Mouse (Mus musculus): Measurements from ENCODE around the gene Dtd1.
A peak's percentile ranks its signal among the peaks of the same experiment; 100 is the strongest.
"Not testable (repeated sequence)": the region's sequence is repeated elsewhere in the genome, so short reads cannot be mapped to it uniquely, and the experiment has no call there.

Gene Dtd1

DNA sequence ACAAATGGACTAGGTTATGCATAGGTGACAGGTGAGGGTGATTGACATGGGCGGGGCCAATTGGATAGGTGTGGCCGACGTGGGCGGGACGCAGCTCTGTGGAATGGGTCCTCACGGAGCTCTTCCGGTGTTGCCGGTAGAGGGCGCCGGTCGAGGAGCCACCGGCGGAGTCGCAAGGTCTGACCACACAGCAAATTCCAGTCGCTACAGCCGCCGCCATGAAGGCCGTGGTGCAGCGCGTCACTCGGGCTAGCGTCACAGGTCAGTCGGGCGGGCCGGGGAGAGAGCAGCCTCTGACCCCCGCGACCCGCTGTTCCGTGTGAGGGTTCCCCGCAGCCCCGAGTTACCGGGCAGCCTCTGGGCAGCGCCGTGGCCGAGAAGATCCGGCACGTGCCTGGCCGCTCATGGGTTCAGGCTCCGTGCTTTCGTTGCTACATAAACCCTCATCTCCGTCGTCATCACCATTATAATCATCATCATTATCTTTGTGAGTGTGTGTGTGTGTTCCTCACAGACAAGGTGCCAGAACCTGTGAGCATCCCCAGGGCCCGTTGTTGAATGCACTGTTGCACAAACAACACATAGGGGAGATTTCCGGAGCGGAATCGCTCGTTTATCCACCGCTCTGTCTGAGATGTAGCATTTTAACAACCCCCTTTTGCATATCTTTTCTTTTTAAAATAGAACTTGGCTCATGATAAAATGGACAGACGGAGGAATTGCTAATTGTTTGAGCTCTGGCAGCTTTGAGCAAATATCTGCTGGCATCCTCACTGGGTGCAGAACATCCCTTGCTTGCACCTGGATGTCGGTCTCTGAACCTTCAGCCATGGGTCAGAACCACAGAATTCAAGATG, at the start of gene Dtd1:
Gene Dtd1, plus strand, starts transcription at position 67 of the 857 bp plus-strand sequence.
- DNase-seq (ENCODE audit: low spot score), result peak; percentile 86

DNA sequence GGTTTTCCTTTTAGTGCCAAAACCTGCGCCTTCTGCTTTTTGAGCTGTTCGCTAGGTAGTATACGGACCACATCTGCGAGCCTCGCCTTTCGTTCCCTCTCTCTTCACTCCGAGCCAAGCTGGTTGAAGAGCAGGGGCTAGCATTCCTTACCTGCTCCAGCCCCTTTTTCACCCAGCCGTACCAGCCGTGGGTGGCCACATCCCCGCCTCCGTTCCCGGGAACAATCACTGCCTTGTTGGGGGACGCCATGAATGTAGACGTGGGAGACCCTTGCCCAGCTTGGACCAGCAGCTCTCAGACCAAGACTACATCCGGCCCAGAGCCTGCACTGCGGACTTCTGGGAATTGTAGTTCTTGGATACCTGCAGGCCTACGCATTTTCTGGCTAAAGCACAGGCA, 49.2 kb upstream of the Dtd1 start, which contains the start of gene Rbbp9:
Gene Rbbp9, minus strand, starts transcription at position 341 of the 400 bp plus-strand sequence.
- peak; percentile 82 for DNase-seq (ENCODE audit: low spot score)

DNA sequence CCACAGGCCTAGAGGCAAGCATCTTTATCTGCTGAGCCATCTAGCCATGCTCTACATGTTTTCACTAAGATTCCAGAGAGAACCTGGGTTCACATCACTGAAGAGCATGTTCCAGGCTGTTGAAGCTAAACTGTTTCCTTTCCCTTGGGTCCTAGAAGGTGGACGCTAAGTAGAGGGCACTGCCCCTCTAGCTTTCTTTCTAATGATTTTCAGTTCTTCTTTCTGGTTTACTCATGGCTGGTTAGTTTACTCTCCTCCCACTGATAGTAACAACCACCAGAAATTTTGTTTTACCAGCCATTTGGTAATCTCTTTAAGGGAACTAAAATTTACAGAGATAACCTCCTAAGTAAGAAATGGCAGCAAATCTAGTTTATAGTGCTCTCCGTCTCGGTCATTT, 45.8 kb upstream of the Dtd1 start:
- DNase-seq (ENCODE audit: low spot score), result no peak

DNA sequence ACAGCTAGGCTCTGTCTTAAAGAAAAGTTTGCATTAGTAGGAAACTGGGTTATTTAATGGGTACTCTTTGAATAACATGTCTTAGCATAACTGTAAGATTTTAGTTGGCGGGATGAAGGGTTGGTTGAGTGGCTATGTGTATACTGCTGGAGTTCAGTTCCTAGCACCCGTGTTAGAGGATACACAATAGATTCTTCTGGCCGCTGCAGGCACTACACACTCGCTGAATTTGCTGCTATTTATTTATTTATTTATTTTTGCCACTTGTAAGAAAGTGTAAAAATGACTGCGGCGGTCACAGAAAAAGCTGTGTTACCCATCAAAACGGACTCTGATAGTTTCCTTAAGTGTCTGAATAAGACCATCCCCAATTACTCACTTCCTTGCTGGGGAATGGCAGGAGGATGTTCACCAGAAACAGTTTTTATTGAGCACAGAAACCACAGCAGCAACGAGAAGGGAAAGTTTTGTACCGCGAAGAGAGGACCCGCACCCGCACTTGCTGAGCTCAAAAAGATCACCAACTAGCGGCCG, 44.3 kb upstream of the Dtd1 start:
- DNase-seq (ENCODE audit: low spot score), result no peak

DNA sequence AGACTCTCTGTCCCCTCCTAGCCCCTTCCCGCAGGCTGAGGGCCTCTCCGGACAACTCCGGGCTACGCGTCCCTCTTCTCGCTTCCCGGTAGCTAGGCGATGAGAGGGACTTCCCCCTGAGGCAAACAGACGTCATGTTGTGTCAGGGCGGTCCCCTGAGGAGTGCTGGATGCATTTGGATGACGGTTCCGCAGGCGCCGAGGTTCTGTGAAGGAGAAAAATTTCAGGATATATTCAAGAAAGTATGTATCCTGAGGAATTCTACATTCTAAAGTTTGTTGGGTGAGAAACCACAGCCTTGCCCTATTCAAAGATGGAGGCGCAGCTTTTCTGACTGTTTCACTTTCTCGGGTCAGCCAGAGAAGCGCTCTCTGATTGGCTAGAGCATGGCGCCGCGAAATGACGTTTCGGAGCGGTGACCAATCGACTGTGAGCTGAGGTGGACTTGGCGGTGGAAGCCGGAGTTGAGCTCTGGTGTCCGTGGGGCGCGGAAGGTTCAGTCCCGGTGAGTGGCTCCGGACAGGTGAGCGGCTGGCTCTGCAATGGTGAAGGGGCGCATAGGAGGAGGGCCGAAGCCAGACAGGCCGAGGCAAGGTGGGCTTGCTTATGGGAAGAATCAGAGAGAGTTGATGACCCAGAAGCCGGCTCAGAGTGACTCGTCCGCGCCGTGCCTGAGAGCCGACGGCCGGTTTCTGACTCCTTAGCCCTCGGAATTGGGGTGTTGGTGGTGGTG, 43.7 kb upstream of the Dtd1 start, which contains the start of gene Sec23b:
Gene Sec23b, plus strand, starts transcription at position 410 of the 733 bp plus-strand sequence.
- DNase-seq (ENCODE audit: low spot score), result peak; percentile 97

DNA sequence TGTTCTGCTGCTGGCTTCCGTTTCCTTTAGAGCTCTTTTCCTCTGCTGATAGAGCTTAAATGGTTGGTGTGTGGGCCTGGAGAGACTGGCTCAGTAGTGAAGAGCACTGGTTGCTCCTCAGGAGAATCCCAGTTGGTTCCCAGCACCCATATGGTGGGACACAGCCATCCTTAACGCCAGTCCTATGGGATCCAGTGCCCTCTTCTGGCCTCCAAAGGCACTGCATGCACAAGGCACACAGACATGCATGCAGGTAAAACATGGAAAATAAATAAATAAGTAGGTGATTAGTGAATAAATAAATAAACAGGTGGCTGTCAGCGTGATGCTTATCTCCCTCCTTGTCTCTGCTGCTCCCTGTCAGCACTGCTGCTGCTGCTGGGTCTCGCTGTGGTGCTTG, 11.0 kb upstream of the Dtd1 start:
- no peak for DNase-seq (ENCODE audit: low spot score)

DNA sequence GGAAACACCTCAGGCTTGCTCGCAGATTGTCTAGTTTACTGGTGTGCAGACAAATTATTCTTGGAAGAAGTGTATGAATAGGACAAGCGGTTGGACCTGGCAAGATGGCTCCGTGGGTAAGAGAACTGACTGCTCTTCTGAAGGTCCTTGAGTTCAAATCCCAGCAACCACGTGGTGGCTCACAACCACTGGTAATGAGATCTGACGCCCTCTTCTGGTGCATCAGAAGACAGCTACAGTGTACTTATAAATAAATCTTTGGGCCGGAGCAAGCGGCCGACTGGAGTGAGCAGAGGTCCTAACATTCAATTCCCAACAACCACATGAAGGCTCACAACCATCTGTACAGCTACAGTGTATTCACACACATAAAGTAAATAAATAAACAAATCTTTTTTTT, 6.7 kb upstream of the Dtd1 start:
- not testable (repeated sequence) for DNase-seq (ENCODE audit: low spot score)

DNA sequence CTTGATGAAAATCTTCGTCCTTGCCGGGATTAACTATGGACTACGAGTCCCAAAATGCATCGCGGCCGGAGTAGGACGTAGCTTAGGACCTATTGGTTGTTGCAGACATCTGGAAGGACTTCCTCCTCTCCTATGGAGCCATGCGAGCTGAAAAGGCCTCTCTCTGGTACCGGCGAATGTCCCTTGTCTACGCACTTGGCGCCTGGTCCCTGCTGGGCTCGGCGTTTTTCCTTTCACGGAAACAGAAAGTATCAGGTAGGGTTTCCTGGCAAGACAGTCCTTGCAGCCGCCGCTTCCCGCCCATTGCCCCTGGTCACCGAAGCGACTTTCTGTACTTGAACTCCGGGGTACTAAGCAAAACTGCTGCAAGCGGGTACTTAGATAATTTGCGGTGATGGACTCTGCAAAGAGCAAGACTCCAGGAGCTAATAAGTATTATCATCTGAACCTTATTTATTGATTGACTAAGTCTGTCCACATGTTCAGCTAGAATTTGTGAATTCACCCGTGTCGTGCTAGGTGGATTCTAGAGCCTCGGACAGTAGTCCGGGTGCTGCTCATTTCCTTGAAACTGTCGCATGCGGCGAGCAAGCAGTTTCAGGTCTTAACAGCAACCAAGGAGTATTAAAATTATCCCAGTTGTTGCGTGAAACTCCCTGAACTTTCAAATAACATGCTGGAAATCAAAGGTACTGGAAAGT, 5.6 kb upstream of the Dtd1 start, which contains the start of gene Smim26:
Gene Smim26, plus strand, starts transcription at position 104 of the 701 bp plus-strand sequence.
- DNase-seq (ENCODE audit: low spot score), result peak; percentile 84

DNA sequence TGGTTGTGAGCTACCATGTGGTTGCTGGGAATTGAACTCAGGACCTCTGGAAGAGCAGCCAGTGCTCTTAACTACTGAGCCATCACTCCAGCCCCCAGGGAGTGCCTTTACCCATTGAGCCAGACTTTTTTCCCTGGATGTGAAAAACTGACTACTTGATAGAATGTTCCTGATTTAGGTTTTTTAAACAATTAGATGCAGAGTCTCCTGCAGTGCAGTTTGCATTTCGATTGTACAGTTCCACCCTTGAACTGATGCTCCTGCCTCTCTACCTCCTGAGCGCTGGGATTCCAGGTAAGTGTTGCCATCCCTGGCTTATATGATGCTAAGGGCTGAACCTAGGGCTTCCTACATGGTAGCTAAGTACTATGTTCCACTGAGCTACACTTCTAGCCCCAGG, 1.7 kb upstream of the Dtd1 start:
- no peak for DNase-seq (ENCODE audit: low spot score)

DNA sequence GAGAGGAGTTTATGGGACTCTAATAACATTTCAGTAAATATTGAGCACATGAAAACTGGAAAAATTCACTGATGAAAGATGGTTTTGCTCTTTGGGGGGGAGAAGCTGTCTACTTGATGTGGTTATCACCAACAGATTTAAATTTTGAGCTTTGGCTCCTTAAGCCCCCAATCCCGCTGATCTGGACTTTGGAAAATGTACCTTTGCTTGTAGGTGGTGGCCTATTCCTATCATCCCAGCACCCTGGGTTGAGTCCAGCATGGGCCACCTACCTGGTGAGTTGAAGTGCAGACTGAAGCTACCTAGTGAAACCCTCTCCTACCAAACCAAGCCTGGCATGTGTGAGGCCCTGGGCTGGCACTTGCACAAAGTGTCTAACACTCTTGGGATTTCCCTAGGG, 1.9 kb downstream of the Dtd1 start:
- DNase-seq (ENCODE audit: low spot score), result no peak

DNA sequence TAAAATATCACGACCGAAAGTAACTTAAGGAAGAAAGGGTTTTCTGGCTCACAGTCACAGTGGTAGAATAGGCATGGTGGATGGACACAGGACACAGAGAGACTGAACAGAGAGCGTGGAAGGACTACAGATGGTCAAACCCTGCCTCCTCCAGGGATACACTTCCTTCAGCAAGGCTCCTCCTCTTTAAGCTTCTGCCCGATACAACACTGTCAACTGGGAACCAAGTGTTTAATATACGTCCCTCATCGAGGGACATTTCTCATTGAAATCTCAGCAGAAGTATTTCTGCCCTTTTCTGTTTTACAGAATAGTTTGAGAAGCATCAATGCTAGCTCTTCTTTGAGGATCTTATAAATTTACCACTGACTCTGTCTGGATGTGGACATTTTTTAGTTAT, 14.3 kb downstream of the Dtd1 start:
- no peak for DNase-seq (ENCODE audit: low spot score)

DNA sequence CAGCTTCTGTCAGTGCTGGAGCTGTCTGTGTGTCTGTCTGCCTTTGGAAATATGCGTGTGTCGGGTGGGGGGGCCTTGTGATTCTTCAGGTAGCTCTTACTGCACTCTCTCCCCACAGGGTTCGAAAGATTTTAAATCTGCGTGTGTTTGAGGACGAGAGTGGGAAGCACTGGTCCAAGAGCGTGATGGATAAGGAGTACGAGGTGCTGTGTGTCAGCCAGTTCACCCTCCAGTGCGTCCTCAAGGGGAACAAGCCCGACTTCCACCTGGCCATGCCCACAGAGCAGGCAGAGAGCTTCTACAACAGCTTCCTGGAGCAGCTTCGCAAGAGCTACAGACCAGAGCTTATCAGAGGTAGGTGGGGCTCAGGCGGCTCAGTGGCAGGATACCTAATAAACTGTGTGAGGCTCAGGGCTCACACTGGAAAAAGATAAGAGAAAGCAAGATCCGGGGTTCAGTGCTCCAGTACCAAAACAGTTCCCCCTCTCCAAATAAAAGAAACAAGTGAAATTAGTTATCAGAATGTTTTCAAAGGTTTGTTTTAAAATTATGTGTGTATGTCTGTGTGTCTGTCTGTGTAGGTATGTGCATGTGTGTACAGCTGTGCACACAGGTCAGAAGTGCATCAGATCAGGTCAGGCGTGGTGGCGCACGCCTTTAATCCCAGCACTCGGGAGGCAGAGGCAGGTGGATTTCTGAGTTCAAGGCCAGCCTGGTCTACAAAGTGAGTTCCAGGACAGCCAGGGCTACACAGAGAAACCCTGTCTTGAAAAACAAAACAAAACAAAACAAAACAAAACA, 17.6 kb downstream of the Dtd1 start:
- no peak for DNase-seq (ENCODE audit: low spot score)

DNA sequence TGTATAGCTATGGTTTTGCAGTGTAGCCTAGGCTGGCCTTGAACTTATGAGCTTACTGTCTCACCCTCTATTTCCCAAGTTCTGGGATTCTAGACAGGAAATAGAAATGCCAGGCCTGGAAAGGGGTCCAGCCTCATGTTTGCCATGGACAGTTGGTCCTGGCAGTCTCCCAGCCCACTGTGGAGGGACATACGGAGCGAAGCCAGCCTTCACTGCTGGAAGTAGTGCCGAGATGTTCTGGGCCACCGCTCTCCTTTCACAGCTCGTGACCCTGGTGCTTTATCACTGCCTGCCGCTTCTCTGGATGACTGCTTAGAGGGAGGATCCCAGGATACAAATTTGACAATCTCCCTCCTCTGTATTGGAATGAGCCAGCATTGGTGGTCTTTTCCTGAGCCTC, 21.8 kb downstream of the Dtd1 start:
- DNase-seq (ENCODE audit: low spot score), result no peak

DNA sequence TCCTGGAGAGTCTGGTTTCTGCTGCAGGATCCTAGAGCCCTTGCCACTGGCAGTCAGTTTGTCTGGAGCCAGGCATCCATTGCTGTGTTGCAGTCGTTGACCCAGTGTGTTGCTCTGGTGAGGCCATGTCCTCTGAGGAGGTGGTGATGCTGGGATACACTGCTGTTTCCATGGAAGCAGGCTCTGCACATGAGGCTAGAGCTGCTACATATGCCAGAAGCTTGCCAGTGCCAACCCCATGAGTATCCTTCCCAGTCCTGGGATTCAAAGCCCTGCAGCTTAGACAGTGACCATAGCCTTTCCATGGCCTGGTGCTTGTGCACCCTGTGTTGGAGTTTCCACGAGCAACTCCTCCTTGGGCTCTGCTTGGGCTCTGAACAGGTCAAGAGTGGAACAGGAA, 33.9 kb downstream of the Dtd1 start:
- DNase-seq (ENCODE audit: low spot score), result no peak

DNA sequence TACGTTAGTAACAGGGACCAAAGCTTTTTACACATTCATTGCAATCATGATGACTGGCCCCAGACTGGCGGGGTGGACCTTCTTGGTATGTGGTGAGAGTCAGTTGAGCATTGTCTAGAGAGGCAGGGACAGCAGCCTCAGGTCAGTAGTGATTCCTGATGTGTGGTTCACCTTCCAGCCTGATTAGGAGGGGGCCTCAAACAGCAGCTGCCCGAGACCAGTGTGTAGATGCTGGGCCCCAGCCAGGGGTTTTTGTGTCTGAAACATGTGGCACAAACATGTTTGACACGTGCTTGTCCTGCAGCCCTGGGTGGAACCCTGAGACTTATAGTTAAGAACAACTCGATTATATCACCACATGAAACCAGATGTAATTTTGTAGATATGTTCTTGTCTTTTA, 34.5 kb downstream of the Dtd1 start:
- no peak for DNase-seq (ENCODE audit: low spot score)

DNA sequence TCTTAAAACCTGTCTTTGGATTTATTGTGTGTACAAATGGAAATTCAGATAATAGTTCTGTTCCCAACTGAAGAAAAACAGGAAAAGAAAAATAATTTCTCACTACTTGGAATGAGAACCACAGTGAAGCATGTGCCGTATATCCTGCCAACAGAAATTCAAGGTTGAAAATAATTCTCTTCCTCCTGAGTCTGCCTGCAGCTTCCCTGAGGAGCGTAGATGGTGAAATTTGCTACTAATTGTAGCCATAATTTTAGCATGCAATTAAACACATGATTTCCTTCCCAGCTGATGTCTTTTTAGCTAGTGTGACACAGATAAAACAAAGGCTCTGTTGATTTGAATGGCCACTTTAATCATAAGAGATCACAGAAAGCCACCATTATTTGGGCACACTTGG, 35.0 kb downstream of the Dtd1 start:
- DNase-seq (ENCODE audit: low spot score), result no peak

DNA sequence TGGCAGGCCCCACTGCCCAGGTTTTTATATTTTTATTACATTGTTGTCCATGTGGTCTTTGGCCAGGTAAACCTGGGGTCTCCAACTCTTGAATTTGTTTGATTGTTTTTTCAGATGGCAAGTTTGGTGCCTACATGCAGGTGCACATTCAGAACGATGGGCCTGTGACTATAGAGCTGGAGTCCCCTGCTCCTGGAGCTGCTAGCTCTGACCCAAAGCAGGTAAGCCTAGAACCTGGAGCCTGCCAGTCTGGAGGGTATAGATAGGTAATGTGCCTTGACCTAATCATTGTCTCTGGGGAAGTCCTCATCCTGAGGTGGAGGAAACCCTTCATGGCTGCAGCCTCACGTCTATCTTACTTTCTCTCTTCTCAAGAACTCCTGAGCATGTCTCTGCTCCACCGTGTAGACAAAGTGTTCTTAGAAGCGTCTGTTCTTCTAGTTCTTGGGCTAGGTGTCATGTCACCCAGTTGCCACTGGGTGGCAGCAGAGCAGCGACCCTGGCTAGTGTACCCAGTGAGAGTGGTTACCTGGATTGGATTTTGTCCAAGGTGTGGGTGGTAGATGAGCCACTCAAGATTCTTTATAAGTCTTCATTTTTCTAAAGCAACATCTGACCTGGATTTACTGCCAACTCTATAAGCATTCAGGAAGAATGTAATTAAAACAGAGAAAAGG, 36.1 kb downstream of the Dtd1 start:
- DNase-seq (ENCODE audit: low spot score), result peak; percentile 29

DNA sequence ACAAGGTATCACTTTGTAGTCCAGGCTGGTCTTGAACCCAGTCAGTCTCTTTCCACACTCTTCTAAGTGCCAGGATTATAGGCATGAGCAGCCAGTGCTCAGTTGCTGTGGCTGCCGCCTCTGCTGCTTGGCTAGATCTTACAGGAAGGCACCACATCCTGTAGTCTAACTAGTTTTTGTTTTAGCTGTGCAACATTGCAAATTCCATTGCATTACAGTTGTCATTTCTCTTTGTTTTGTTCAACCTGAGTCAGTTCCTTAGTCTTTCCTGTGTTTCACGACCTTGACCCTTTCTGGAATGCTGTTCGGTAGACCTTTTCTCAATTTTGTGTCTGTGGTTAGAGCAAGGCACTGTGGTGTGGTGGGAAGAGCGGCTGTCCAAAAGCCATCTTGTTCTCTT, 37.5 kb downstream of the Dtd1 start:
- no peak for DNase-seq (ENCODE audit: low spot score)

DNA sequence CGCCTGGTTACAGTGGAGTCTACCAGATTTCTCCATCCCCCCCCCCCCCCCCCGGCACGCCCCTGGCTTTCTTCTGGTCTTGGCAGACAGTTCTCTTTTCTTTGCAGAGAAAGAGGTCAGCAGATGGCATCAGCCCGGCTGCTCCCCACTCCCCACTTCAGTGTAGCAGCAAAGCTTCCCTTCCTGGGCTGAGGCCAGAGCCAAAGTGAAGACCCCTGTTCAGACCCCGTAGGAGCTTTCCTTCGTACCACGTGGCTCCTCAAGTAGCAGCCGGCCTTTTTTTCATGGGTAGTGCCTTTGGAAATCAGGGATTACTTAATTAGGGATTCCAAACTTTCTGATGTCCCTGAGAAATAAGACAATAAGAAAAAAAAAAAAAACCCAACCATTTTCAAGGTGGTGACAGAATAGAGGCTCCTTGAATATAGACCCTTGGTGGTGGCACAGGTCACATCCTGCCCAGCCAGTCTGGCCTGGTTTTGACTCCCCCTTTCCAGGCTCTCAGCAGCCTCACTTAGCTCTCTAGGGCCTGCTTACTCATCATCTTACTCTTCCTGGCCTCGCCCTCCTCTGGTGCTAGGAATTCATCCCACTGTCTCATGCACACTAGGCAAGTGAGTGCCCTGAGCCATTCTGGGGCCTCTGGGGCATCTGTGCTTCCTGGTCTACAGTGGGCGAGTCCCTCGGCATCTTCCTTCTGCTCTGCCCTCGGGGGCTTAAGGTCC, 38.1 kb downstream of the Dtd1 start:
- DNase-seq (ENCODE audit: low spot score), result no peak

DNA sequence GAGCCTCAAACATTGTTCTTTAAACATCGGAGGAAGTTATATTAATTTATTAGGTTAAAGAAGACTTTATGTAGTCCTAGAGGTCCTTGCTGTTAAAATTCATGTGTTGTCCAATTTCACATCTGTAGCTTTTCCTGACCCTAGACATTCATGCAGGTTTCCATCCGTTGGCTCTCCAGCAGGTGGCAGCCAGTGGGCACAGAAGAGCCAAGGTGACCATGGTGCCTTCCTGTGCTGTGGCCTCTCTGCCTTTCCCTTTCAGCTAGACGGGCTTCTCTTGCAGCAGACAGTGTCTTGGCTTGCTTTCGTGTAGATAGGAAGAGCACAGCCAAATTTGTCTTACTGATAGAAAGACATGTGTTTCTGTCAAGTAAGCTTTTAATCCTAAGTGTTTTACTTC, 39.0 kb downstream of the Dtd1 start:
- DNase-seq (ENCODE audit: low spot score), result no peak

Measured in yolk sac, embryonic 10.5 days (tissue).